Mouse (Mus musculus): ENCODE measurements around the gene Armh3.

- no peak for TF ChIP-seq POLR2A (IDR thresholded peaks at IDR 0.05; ENCODE audit: extremely low read depth, insufficient read depth, low read length)
- TF ChIP-seq CTCF (IDR thresholded peaks at IDR 0.05; ENCODE audit: extremely low read depth, insufficient read depth, low read length): no peak
Observed at GRCm38 (mm10) chr19:46037925-46038850, 39.9 kb upstream of the Armh3 start.

Measured in cortical plate, adult 2 months (tissue).